Mouse (Mus musculus) bone marrow macrophage, adult 2 months (primary cell): ENCODE measurements at regions not wholly inside any gene's neighbourhood (a gene's known extent, or its start where the extent isn't known, plus 50 kb on each side); places are given as distances from the start of the nearest gene placed in this dataset.

ENCODE experiments used
- H3K27ac ChIP-seq: 2 replicates; pipeline ENCODE4 v1.5.1; 2012; ENCODE audit warnings: low read depth, low read length; ENCODE audit not compliant: insufficient read depth
- H3K4me1 ChIP-seq: 2 replicates; pipeline ENCODE4 v1.6.1; 2012; ENCODE audit warnings: low read length; ENCODE audit not compliant: control insufficient read depth, insufficient read depth
- H3K4me3 ChIP-seq: 2 replicates; pipeline ENCODE4 v1.5.1; 2012; ENCODE audit warnings: mild to moderate bottlenecking, low read length, moderate library complexity; ENCODE audit not compliant: insufficient read depth
- CTCF ChIP-seq: IDR thresholded peaks from 2 replicates; pipeline ENCODE4 v1.5.1; 2012; ENCODE audit warnings: low read depth, mild to moderate bottlenecking, low read length, moderate library complexity
- POLR2A ChIP-seq: IDR thresholded peaks from 2 replicates; pipeline ENCODE4 v1.6.1; 2012; ENCODE audit warnings: mild to moderate bottlenecking, low read depth, low read length, borderline replicate concordance

DNA sequence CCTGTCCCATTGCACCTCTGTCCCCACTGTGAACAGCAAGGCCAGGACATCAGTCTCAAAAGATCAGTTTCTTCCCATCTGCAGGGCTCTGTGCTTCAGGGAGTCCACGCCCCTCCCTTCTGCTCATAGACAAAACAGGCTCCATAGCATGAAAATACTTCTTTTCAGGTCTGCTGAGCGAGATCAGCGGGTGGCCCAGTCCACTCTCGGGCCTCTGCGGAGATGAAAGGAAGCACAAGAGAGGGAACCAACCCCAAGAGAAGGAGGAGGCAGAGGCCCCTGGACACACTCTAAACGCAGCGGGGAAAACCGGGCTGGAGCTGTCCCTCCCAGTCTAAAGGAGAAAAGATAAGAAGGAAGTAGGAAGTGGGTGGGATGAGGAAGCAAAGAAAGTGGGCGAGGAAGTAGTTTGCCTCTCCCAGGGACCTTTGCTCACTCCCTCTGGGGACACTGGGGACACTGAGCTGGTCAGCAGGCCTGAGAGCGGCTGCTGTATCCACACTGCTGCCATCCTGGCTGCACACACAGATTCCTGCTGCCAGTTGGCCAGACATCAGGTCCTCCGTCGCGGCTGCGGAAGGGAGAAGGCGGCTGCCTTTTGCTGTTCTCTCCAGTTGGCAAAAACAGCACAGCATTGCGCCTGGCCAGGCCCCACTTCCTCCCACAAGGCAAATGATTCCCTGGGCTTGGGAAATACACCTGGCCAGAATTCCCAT, 143.5 kb downstream of the Rybp start:
- Histone ChIP-seq H3K27ac (peak overlapping the region; percentile 12), H3K4me3 (peak overlapping the region; percentile 7), H3K4me1 (peaks cover 20% of the 10 kb centered on the region)
- TF ChIP-seq POLR2A (no peak), CTCF (no peak)

GRCm38 (mm10) chr6:100141225-100141624, 146.1 kb downstream of the Rybp start:
- no peak overlapping the region for H3K4me3 ChIP-seq
- TF ChIP-seq CTCF (no peak), POLR2A (no peak)
- peaks cover 20% of the 10 kb centered on the region for H3K4me1 ChIP-seq
- no peak overlapping the region for H3K27ac ChIP-seq

GRCm38 (mm10) chr6:100140581-100141114, 146.6 kb downstream of the Rybp start:
- Histone ChIP-seq H3K27ac (no peak overlapping the region), H3K4me3 (no peak overlapping the region), H3K4me1 (peaks cover 20% of the 10 kb centered on the region)
- no peak for TF ChIP-seq POLR2A
- TF ChIP-seq CTCF: no peak

GRCm38 (mm10) chr6:100139809-100140208, 147.5 kb downstream of the Rybp start:
- no peak overlapping the region for H3K27ac ChIP-seq
- TF ChIP-seq CTCF: no peak
- H3K4me1 ChIP-seq: peaks cover 16% of the 10 kb centered on the region

GRCm38 (mm10) chr6:100138659-100139058, 148.6 kb downstream of the Rybp start:
- Histone ChIP-seq H3K4me1 (peaks cover 5% of the 10 kb centered on the region), H3K27ac (no peak overlapping the region), H3K4me3 (no peak overlapping the region)
- TF ChIP-seq CTCF: no peak
- TF ChIP-seq POLR2A: no peak

More at GRCm38 (mm10) chr6:100139809-100140208, 147.5 kb downstream of the Rybp start:
- H3K4me3 ChIP-seq: no peak overlapping the region

GRCm38 (mm10) chr6:100135177-100135576, 152.1 kb downstream of the Rybp start:
- no peak for TF ChIP-seq POLR2A
- TF ChIP-seq CTCF: no peak
- Histone ChIP-seq H3K4me1 (no peaks in the 10 kb centered on the region), H3K4me3 (no peak overlapping the region), H3K27ac (no peak overlapping the region)

- Histone ChIP-seq H3K4me1 (no peaks in the 10 kb centered on the region), H3K27ac (no peak overlapping the region), H3K4me3 (no peak overlapping the region)
- no peak for TF ChIP-seq CTCF
- TF ChIP-seq POLR2A: no peak
Measured at GRCm38 (mm10) chr6:100133970-100134369, 153.3 kb downstream of the Rybp start.

DNA sequence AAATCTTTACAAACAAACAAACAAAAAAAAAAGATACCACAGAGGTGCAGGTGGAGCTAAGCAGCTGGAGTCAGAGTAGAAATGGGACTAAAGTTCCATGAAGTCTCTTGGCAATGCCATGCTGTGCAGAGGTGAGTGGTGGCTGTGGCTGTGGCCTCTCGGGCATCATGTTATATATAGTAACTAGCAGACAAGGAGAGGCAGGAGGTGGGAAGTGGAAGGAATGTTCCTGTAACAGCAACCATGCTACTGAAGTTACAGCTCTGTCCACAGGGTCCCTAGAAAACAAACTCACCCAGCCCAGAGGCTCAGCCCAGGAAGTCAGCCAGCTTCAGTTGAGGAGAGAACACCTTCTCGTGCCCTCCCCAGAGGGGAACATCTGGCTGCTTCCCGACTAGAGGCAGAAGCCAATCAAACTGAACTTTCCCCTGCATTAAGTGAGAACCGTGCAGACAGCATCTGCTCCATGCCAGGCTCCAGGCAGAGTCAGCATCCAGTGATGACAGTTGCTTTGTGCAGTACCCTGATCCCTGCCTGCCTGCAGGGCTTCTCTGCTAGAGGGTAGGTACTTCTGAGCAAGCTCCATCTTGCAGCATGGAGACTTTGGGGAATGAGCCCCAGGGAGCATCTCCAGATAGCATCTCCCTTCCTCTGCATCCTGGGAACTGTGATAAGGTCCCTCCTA, 154.2 kb downstream of the Rybp start:
- no peak for TF ChIP-seq CTCF
- no peak for TF ChIP-seq POLR2A
- no peak overlapping the region for H3K27ac ChIP-seq
- no peak overlapping the region for H3K4me3 ChIP-seq
- peaks cover 3% of the 10 kb centered on the region for H3K4me1 ChIP-seq

GRCm38 (mm10) chr6:100127221-100128143, 159.8 kb downstream of the Rybp start:
- Histone ChIP-seq H3K27ac (no peak overlapping the region), H3K4me3 (no peak overlapping the region), H3K4me1 (peaks cover 25% of the 10 kb centered on the region)
- TF ChIP-seq POLR2A: no peak
- 0 out of 2 replicates have a peak, but pooled peaks have one; percentile 19 for TF ChIP-seq CTCF

GRCm38 (mm10) chr6:100126736-100127135, 160.5 kb downstream of the Rybp start:
- no peak overlapping the region for H3K27ac ChIP-seq
- no peak overlapping the region for H3K4me3 ChIP-seq
- no peak for TF ChIP-seq CTCF
- no peak for TF ChIP-seq POLR2A
- peaks cover 25% of the 10 kb centered on the region for H3K4me1 ChIP-seq
